Mouse (Mus musculus) neural tube, embryonic 13.5 days (tissue): ENCODE results near the gene Arf3. TPM values are rescaled to one million over a fixed set of nuclear protein-coding genes. Genes with fewer than 3 reads are reported as not detected.
"Not testable (repeated sequence)": the region's sequence is repeated elsewhere in the genome, so short reads cannot be mapped to it uniquely, and the experiment has no call there.

Experiments used
- ATAC-seq: fragments of 200-750 bp; cut with Nextera tagmentation; 2 replicates; pipeline ENCODE4 v1.8.0; 2017; ENCODE audit warnings: low read depth, mild to moderate bottlenecking, moderate TSS enrichment, moderate library complexity
- H3K27ac ChIP-seq: fragments of 300-500 bp; sonication (generic); replicated peaks from 2 replicates; pipeline ENCODE4 v1.5.1; 2015; ENCODE audit warnings: moderate library complexity, mild to moderate bottlenecking, inconsistent platforms
- H3K27me3 ChIP-seq: fragments of 300-500 bp; sonication (generic); 2 replicates; pipeline ENCODE4 v1.6.1; 2015; ENCODE audit warnings: mild to moderate bottlenecking, inconsistent platforms
- H3K36me3 ChIP-seq: fragments of 300-500 bp; sonication (generic); 2 replicates; pipeline ENCODE4 v1.6.1; 2015; ENCODE audit warnings: mild to moderate bottlenecking, inconsistent platforms
- H3K4me1 ChIP-seq: fragments of 300-500 bp; sonication (generic); replicated peaks from 2 replicates; pipeline ENCODE4 v1.6.1; 2015; ENCODE audit warnings: inconsistent platforms
- H3K4me2 ChIP-seq: fragments of 300-500 bp; sonication (generic); 2 replicates; pipeline ENCODE4 v1.6.1; 2015; ENCODE audit warnings: inconsistent platforms, mild to moderate bottlenecking, moderate library complexity
- H3K4me3 ChIP-seq: fragments of 300-500 bp; sonication (generic); 2 replicates; pipeline ENCODE4 v1.5.1; 2015; ENCODE audit warnings: mild to moderate bottlenecking, inconsistent platforms
- H3K9ac ChIP-seq: fragments of 300-500 bp; sonication (generic); 2 replicates; pipeline ENCODE4 v1.6.1; 2015; ENCODE audit warnings: moderate library complexity, mild to moderate bottlenecking, inconsistent platforms
- H3K9me3 ChIP-seq: fragments of 300-500 bp; sonication (generic); 2 replicates; pipeline ENCODE4 v1.6.1; 2016; ENCODE audit warnings: inconsistent platforms
- WGBS: fragments of 180-500 bp; shearing (Covaris S2); methylation state at CpG from one replicate; pipeline ENCODE4 v1.1.7; 2015; 5-methylcytosine and 5-hydroxymethylcytosine counted together
- polyA plus RNA-seq: library from polyadenylated mRNA; unstranded; fragments of >200 nt; fragmentation: Nextera tagmentation; extraction: Ambion mirVana; gene quantifications from 2 replicates; pipeline ENCODE4 v1.2.1, GENCODE M21; 2015

Gene Arf3
- polyA plus RNA-seq, 1 experiment from 2014 or later, result 74.9 TPM

DNA sequence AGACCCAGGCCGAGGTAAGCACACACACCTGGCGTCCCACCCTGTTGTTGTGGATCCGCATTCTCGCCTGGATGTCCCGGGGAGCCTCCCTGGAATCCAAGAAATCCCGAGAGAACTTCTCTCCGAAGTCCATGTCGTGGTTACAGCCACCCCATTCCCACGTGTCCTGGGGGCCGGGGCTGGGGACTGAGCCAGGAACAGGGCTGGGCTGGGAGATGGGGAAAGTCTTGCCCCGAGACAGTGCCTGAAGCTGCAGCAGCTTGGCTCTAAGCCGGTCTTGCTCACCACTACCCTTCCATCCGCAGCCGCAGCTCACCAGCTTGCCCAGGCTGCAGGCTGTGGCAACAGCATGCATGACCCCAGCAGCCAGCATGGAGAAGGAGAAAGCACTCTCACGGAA, 11.1 kb upstream of the Arf3 start:
- WGBS, result 5% methylated on average over 15 of the region's 15 CpGs
- H3K36me3 ChIP-seq, result no peaks in the 10 kb centered on the region

DNA sequence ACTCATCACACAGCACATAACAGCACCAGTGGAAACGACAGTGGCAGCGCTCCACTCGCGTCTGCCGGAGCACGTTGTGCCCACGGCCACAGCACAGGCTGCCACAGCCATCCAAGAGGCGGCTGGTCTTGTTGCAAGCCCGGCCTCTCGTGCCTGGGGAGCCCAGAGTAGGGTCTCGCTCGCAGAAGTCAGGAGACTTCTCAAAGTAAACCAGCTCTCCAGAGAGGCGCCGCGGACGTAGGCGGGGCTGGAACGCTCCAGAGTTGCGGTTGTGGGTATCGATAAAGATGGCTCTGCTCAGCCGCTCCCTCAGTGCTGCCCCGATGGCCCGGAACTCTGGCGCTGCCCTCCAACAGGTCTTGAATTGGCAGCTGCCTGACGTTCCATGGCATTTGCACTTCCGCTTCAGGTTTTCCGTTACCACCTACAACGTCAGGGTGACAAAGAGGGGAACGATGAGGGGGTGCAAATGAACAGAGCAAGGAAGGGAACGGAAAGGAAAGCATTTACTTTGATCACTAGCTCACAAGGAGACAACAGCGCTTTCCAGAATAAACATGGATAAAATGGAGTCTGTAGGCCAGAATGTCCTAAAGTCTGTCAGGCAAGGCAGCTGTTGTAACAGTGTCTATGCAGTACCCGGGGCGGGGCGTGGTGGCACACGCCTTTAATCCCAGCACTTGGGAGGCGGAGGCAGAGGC, 9.6 kb upstream of the Arf3 start:
- Histone ChIP-seq H3K36me3 (no peaks in the 10 kb centered on the region), H3K9me3 (no peaks in the 10 kb centered on the region), H3K4me3 (peak overlapping the region; percentile 30), H3K4me2 (peak overlapping the region; percentile 50), H3K4me1 (peaks cover 39% of the 10 kb centered on the region), H3K27ac (no peak overlapping the region), H3K9ac (0 out of 2 replicates have a peak overlapping the region, but pooled peaks have one; percentile 34), H3K27me3 (peaks cover 100% of the 10 kb centered on the region)
- WGBS, result 1% methylated on average over 36 of the region's 36 CpGs
- no peak for ATAC-seq

More for the DNA sequence above, 11.1 kb upstream of the Arf3 start:
- H3K4me2 ChIP-seq, result no peak overlapping the region
- ATAC-seq, result no peak
- peaks cover 100% of the 10 kb centered on the region for H3K27me3 ChIP-seq
- H3K27ac ChIP-seq, result no peak overlapping the region
- H3K9ac ChIP-seq, result no peak overlapping the region
- no peaks in the 10 kb centered on the region for H3K9me3 ChIP-seq
- H3K4me3 ChIP-seq, result no peak overlapping the region
- peaks cover 47% of the 10 kb centered on the region for H3K4me1 ChIP-seq

- H3K4me3 ChIP-seq, result peak overlapping the region; percentile 30
- no peak for ATAC-seq
- 2% methylated on average over 12 of the region's 12 CpGs for WGBS
Measured at GRCm38 (mm10) chr15:98771813-98772425, 8.9 kb upstream of the Arf3 start.

GRCm38 (mm10) chr15:98768259-98768658, 5.2 kb upstream of the Arf3 start:
- H3K9ac ChIP-seq, result no peak overlapping the region
- peaks cover 83% of the 10 kb centered on the region for H3K27me3 ChIP-seq
- ATAC-seq, result no peak
- peaks cover 24% of the 10 kb centered on the region for H3K4me1 ChIP-seq
- no peaks in the 10 kb centered on the region for H3K36me3 ChIP-seq
- no peak overlapping the region for H3K27ac ChIP-seq
- no peaks in the 10 kb centered on the region for H3K9me3 ChIP-seq
- 11% methylated on average over 5 of the region's 5 CpGs for WGBS
- H3K4me3 ChIP-seq, result no peak overlapping the region
- no peak overlapping the region for H3K4me2 ChIP-seq

More at GRCm38 (mm10) chr15:98771813-98772425, 8.9 kb upstream of the Arf3 start:
- peaks cover 97% of the 10 kb centered on the region for H3K27me3 ChIP-seq
- H3K4me1 ChIP-seq, result peaks cover 31% of the 10 kb centered on the region
- no peaks in the 10 kb centered on the region for H3K9me3 ChIP-seq
- H3K4me2 ChIP-seq, result peak overlapping the region; percentile 50
- no peak overlapping the region for H3K27ac ChIP-seq
- no peaks in the 10 kb centered on the region for H3K36me3 ChIP-seq
- 0 out of 2 replicates have a peak overlapping the region, but pooled peaks have one; percentile 34 for H3K9ac ChIP-seq

GRCm38 (mm10) chr15:98765929-98766328, 2.9 kb upstream of the Arf3 start:
- no peak for ATAC-seq
- Histone ChIP-seq H3K4me3 (no peak overlapping the region), H3K36me3 (no peaks in the 10 kb centered on the region), H3K4me2 (no peak overlapping the region), H3K27me3 (peaks cover 60% of the 10 kb centered on the region), H3K4me1 (peaks cover 21% of the 10 kb centered on the region), H3K27ac (no peak overlapping the region), H3K9ac (no peak overlapping the region), H3K9me3 (no peaks in the 10 kb centered on the region)
- 62% methylated on average over 4 of the region's 4 CpGs for WGBS

GRCm38 (mm10) chr15:98762201-98762621, 803 bp downstream of the Arf3 start:
- Histone ChIP-seq H3K36me3 (peaks cover 22% of the 10 kb centered on the region), H3K9me3 (no peaks in the 10 kb centered on the region), H3K27me3 (peaks cover 26% of the 10 kb centered on the region), H3K4me3 (peak overlapping the region; percentile 99), H3K27ac (peak overlapping the region; percentile 94), H3K4me1 (peaks cover 29% of the 10 kb centered on the region), H3K9ac (peak overlapping the region; percentile 97), H3K4me2 (peak overlapping the region; percentile 77)
- ATAC-seq, result peak; percentile 74
- under 1% methylated on average over 22 of the region's 24 CpGs for WGBS

- Histone ChIP-seq H3K9me3 (no peaks in the 10 kb centered on the region), H3K27ac (no peak overlapping the region), H3K4me1 (peaks cover 4% of the 10 kb centered on the region; the same call in 1 of the 2 replicates), H3K4me2 (no peak overlapping the region), H3K9ac (no peak overlapping the region), H3K36me3 (peaks cover 21% of the 10 kb centered on the region), H3K27me3 (no peaks in the 10 kb centered on the region), H3K4me3 (no peak overlapping the region)
- WGBS, result 90% methylated on average over 2 of the region's 2 CpGs
- no peak for ATAC-seq
Measured at GRCm38 (mm10) chr15:98754125-98754524, 8.9 kb downstream of the Arf3 start.

DNA sequence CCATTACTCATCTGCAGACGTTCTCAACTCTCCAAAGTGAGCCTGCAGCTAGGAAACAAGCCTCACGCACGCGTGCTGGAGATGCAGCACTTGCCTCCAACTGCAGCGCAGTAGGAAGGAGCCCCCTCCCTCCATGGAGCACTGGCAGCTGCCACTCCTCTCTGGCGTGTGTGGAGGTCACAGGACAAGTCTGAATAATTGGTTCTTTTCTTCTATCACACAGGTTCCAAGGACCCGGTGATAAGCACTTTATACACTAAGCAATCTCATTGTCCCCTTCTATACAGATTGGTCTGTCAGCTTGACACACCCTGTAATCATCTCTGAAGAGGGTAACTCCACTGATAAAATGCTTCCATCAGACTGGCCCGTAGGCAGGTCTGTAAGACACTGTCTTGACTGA, 10.0 kb downstream of the Arf3 start:
- H3K27ac ChIP-seq, result no peak overlapping the region
- no peaks in the 10 kb centered on the region for H3K27me3 ChIP-seq
- ATAC-seq, result no peak
- H3K4me3 ChIP-seq, result no peak overlapping the region
- H3K4me1 ChIP-seq, result peaks cover 8% of the 10 kb centered on the region
- H3K4me2 ChIP-seq, result no peak overlapping the region
- no peaks in the 10 kb centered on the region for H3K9me3 ChIP-seq
- H3K36me3 ChIP-seq, result peaks cover 11% of the 10 kb centered on the region; the same call in 1 of the 2 replicates
- 76% methylated on average over 8 of the region's 8 CpGs for WGBS
- H3K9ac ChIP-seq, result no peak overlapping the region

DNA sequence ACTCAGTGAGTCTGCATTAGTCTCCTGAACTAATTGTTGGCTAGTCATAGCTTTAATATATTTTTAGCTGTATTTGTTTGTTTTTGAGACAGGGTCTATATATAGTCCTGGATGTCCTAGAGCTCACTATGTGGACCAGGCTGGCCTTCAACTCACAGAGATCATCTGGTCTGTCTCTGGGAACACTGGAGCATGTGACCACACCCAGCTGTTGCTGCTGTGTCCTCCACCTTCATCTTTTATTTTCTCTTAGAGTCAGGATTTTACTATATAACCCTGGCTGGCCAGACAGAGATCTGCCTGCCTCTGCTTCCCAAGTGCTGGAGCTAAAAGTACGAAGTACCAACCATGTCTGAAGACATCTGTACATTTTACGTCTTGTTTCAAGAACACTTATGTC, 13.9 kb downstream of the Arf3 start:
- WGBS, result 94% methylated on average over 2 of the region's 2 CpGs
- no peaks in the 10 kb centered on the region for H3K36me3 ChIP-seq
- ATAC-seq, result no peak
- H3K4me2 ChIP-seq, result no peak overlapping the region
- no peak overlapping the region for H3K4me3 ChIP-seq
- no peaks in the 10 kb centered on the region for H3K27me3 ChIP-seq
- no peak overlapping the region for H3K9ac ChIP-seq
- no peaks in the 10 kb centered on the region for H3K9me3 ChIP-seq
- H3K4me1 ChIP-seq, result peaks cover 9% of the 10 kb centered on the region
- H3K27ac ChIP-seq, result no peak overlapping the region

DNA sequence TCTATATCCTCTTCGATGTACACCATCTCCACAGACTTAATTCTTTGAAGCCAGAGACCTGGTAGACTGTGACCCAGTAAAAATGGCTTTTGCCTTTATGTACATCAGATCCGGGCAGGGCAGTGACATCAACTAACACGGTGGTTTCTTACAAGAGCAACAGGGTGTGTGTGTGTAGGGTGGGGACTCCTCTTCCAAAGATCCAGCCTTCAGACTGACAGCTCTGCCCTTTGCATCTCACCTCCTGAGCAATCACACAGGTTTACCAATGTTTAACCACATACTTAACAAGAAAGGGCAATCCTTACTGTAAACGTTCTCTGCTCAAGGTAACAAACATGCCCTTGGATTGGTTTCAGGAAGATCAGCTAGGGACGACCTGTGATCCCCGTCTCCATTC, 15.7 kb downstream of the Arf3 start:
- H3K36me3 ChIP-seq, result peaks cover 5% of the 10 kb centered on the region
- no peak for ATAC-seq
- no peaks in the 10 kb centered on the region for H3K9me3 ChIP-seq
- no peaks in the 10 kb centered on the region for H3K27me3 ChIP-seq
- no peak overlapping the region for H3K9ac ChIP-seq
- peaks cover 9% of the 10 kb centered on the region for H3K4me1 ChIP-seq
- no peak overlapping the region for H3K4me2 ChIP-seq
- H3K27ac ChIP-seq, result no peak overlapping the region
- 86% methylated on average over 6 of the region's 6 CpGs for WGBS
- H3K4me3 ChIP-seq, result no peak overlapping the region

GRCm38 (mm10) chr15:98746344-98746965, 16.6 kb downstream of the Arf3 start:
- Histone ChIP-seq H3K4me2 (no peak overlapping the region), H3K36me3 (peaks cover 14% of the 10 kb centered on the region), H3K4me1 (peaks cover 9% of the 10 kb centered on the region), H3K9ac (no peak overlapping the region), H3K9me3 (no peaks in the 10 kb centered on the region), H3K4me3 (no peak overlapping the region), H3K27ac (no peak overlapping the region), H3K27me3 (no peaks in the 10 kb centered on the region)
- no peak for ATAC-seq
- WGBS, result 86% methylated on average over 10 of the region's 10 CpGs

- not testable (repeated sequence) for H3K4me1 ChIP-seq, H3K4me2 ChIP-seq, H3K9ac ChIP-seq, H3K27me3 ChIP-seq, H3K9me3 ChIP-seq, ATAC-seq, H3K4me3 ChIP-seq, H3K27ac ChIP-seq
- WGBS, result 84% methylated on average over 3 of the region's 3 CpGs
- peaks cover 39% of the 10 kb centered on the region for H3K36me3 ChIP-seq
Measured at GRCm38 (mm10) chr15:98743863-98744262, 19.2 kb downstream of the Arf3 start.
